Mouse (Mus musculus) liver, adult 2 months (tissue): ENCODE results near the gene Kcnj4. TPM values are rescaled to one million over a fixed set of nuclear protein-coding genes. Genes with fewer than 3 reads are reported as not detected.
A peak's percentile ranks its signal among the peaks of the same experiment; 100 is the strongest.

Experiments
- DNase-seq: peaks from one replicate; pipeline ENCODE4 v3.0.0-alpha.2; 2011; ENCODE audit warnings: low read depth, low spot score; ENCODE audit errors: extremely low read depth
- H3K27ac ChIP-seq: fragments of 200-500 bp; replicated peaks from 2 replicates; pipeline ENCODE4 v1.5.1; 2012; ENCODE audit warnings: low read depth, mild to moderate bottlenecking, control low read depth, inconsistent platforms, low read length; ENCODE audit not compliant: insufficient read depth
- H3K27me3 ChIP-seq: fragments of 200-500 bp; 2 replicates; pipeline ENCODE4 v1.6.1; 2012; ENCODE audit warnings: mild to moderate bottlenecking, moderate library complexity, low read length, inconsistent platforms; ENCODE audit not compliant: control insufficient read depth, insufficient read depth
- H3K36me3 ChIP-seq: fragments of 200-500 bp; 2 replicates; pipeline ENCODE4 v1.6.1; 2012; ENCODE audit warnings: low read length, inconsistent platforms; ENCODE audit not compliant: control insufficient read depth, insufficient read depth
- H3K4me1 ChIP-seq: fragments of 200-500 bp; 2 replicates; pipeline ENCODE4 v1.6.1; 2011; ENCODE audit warnings: low read length; ENCODE audit not compliant: control insufficient read depth, insufficient read depth
- H3K4me3 ChIP-seq: fragments of 200-500 bp; 2 replicates; pipeline ENCODE4 v1.5.1; 2011; ENCODE audit warnings: low read depth, mild to moderate bottlenecking, control low read depth, low read length, moderate library complexity; ENCODE audit not compliant: insufficient read depth
- H3K79me2 ChIP-seq: fragments of 200-500 bp; 2 replicates; pipeline ENCODE4 v1.6.1; 2012; ENCODE audit warnings: inconsistent platforms, mild to moderate bottlenecking, low read length, moderate library complexity; ENCODE audit not compliant: control insufficient read depth, insufficient read depth
- H3K9ac ChIP-seq: fragments of 200-500 bp; 2 replicates; pipeline ENCODE4 v1.6.1; 2012; ENCODE audit warnings: low read depth, mild to moderate bottlenecking, control low read depth, inconsistent platforms, low read length
- CTCF ChIP-seq: fragments of 200-500 bp; IDR thresholded peaks from 2 replicates; pipeline ENCODE4 v1.5.1; 2011; ENCODE audit warnings: low read depth, low read length, control low read depth
- POLR2A ChIP-seq: fragments of 200-500 bp; IDR thresholded peaks from 2 replicates; pipeline ENCODE4 v1.6.1; 2011; ENCODE audit warnings: low read length, control low read depth; ENCODE audit not compliant: insufficient read depth; ENCODE audit errors: extremely low read depth
- WGBS: fragments of 180-500 bp; shearing (Covaris S2); methylation state at CpG from one replicate; pipeline ENCODE4 v1.1.7; 2018; 5-methylcytosine and 5-hydroxymethylcytosine counted together
- polyA plus RNA-seq: library from polyadenylated mRNA; depleted of rRNA; stranded (reverse); fragments of >200 nt; gene quantifications from 2 replicates; pipeline ENCODE4 v1.2.3, GENCODE M21; 2012
- total RNA-seq: library from RNA; depleted of rRNA; stranded (reverse); fragments of >200 nt; gene quantifications from 2 replicates; pipeline ENCODE4 v1.2.3, GENCODE M21; 2014

Gene Kcnj4
- total and polyA plus RNA-seq, 2 experiments = not detected

DNA sequence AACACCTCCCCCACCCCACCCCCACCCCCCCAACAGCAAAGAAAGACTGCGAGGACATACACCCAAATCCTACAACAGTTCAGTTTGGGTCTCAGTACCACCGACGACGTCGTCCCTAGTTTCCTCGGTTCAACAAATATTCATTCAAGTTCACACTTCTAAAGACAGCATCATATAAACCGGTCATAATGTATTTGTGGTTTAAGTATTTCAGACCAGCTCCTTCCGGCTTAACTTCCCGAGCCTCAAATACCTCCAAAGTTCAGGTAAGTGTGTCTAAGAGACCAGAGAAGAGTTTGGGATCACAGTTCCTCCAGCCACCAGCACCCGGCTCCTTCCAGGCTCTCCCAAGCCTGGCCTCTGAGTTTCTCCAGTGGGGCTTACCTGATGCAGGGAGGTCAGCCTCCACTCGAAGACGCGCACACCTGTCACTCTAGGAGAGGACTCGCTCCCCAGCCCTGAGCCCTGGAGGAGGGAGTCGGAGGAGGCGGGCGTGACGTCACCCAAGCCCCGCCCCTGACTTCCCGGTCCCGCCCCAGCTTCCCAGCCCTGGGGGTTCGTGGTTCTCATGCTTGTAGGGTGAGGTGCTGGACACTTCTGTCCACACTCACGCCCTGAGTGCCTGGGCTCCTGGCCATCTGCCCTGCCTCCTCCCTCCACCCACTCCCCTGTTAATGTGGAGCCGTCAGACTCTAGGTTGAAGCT, 49.8 kb downstream of the Kcnj4 start, which contains the start of gene Csnk1e:
Gene Csnk1e, minus strand, starts transcription at position 461 of the 705 bp plus-strand sequence.
- H3K27ac ChIP-seq = no peak within 1 kb of the TSS
- TF ChIP-seq POLR2A (no peak), CTCF (no peak)

GRCm38 (mm10) chr15:79453831-79454230, 51.2 kb downstream of the Kcnj4 start:
- 88% methylated on average over 4 of the region's 4 CpGs for WGBS
- no peak for DNase-seq
- TF ChIP-seq CTCF (no peak), POLR2A (no peak)
- H3K27me3 ChIP-seq = no peaks in the 10 kb centered on the region
- no peaks in the 10 kb centered on the region for H3K79me2 ChIP-seq
- no peak overlapping the region for H3K9ac ChIP-seq
- H3K27ac ChIP-seq = no peak overlapping the region
- H3K4me3 ChIP-seq = no peak overlapping the region
- H3K4me1 ChIP-seq = peaks cover 5% of the 10 kb centered on the region
- no peaks in the 10 kb centered on the region for H3K36me3 ChIP-seq

More for the DNA sequence above, 49.8 kb downstream of the Kcnj4 start, which contains the start of gene Csnk1e:
- peak; percentile 32 for DNase-seq
- 8% methylated on average over 24 of the region's 24 CpGs for WGBS
- Histone ChIP-seq H3K36me3 (no peaks in the 10 kb centered on the region), H3K79me2 (no peaks in the 10 kb centered on the region), H3K27me3 (no peaks in the 10 kb centered on the region), H3K9ac (peak within 1 kb of the TSS; percentile 55), H3K4me3 (peak within 1 kb of the TSS; percentile 52), H3K4me1 (peaks cover 5% of the 10 kb centered on the region)

GRCm38 (mm10) chr15:79448041-79448440, 57.0 kb downstream of the Kcnj4 start:
- Histone ChIP-seq H3K4me3 (no peak overlapping the region), H3K27me3 (no peaks in the 10 kb centered on the region), H3K4me1 (no peaks in the 10 kb centered on the region), H3K9ac (no peak overlapping the region), H3K79me2 (no peaks in the 10 kb centered on the region), H3K36me3 (no peaks in the 10 kb centered on the region), H3K27ac (no peak overlapping the region)
- no peak for TF ChIP-seq CTCF
- TF ChIP-seq POLR2A = no peak
- no peak for DNase-seq
- 96% methylated on average over 3 of the region's 3 CpGs for WGBS

- 83% methylated on average over 8 of the region's 8 CpGs for WGBS
- peak overlapping the region; percentile 11; the same call in 1 of the 2 replicates for H3K9ac ChIP-seq
- 0 out of 2 replicates have a peak overlapping the region, but pooled peaks have one; percentile 17 for H3K27ac ChIP-seq
Measured at GRCm38 (mm10) chr15:79445786-79446654, 59.0 kb downstream of the Kcnj4 start.

GRCm38 (mm10) chr15:79443856-79444410, 61.1 kb downstream of the Kcnj4 start:
- H3K4me3 ChIP-seq = no peak overlapping the region
- WGBS = 90% methylated on average over 7 of the region's 7 CpGs
- no peak overlapping the region for H3K9ac ChIP-seq
- TF ChIP-seq CTCF = no peak
- TF ChIP-seq POLR2A = no peak
- peaks cover 9% of the 10 kb centered on the region for H3K4me1 ChIP-seq
- no peaks in the 10 kb centered on the region for H3K36me3 ChIP-seq
- no peak for DNase-seq
- no peak overlapping the region for H3K27ac ChIP-seq
- no peaks in the 10 kb centered on the region; the same call in 1 of the 2 replicates for H3K79me2 ChIP-seq
- no peaks in the 10 kb centered on the region for H3K27me3 ChIP-seq

More at GRCm38 (mm10) chr15:79445786-79446654, 59.0 kb downstream of the Kcnj4 start:
- Histone ChIP-seq H3K4me1 (peaks cover 2% of the 10 kb centered on the region; the same call in 1 of the 2 replicates), H3K36me3 (no peaks in the 10 kb centered on the region), H3K4me3 (no peak overlapping the region), H3K79me2 (no peaks in the 10 kb centered on the region; the same call in 1 of the 2 replicates), H3K27me3 (no peaks in the 10 kb centered on the region)
- no peak for TF ChIP-seq POLR2A
- TF ChIP-seq CTCF = no peak
- DNase-seq = no peak
